Mouse (Mus musculus) thymus, postnatal 10 days (tissue): ENCODE measurements around the gene Pigyl.

Experiments
- DNase-seq, 2 experiments: peaks; one replicate each; pipeline ENCODE4 v3.0.0; 2021; ENCODE audit warnings: low spot score in 2 of 2

Gene Pigyl

GRCm38 (mm10) chr9:22196412-22196811 is 39.8 kb downstream of the Pigyl start:
- no peak for DNase-seq
